Mouse (Mus musculus) myocyte (in vitro differentiated cells): ENCODE data around the gene G6pc. TPM values are rescaled to one million over a fixed set of nuclear protein-coding genes. Genes with fewer than 3 reads are reported as not detected.

Experiments
- H3K27me3 ChIP-seq: one replicate; pipeline ENCODE4 v1.6.1; 2011; ENCODE audit not compliant: control insufficient read depth, insufficient read depth, insufficient read length
- H3K36me3 ChIP-seq: one replicate; pipeline ENCODE4 v1.6.1; 2011; ENCODE audit not compliant: control insufficient read depth, insufficient read depth
- H3K4me2 ChIP-seq: one replicate; pipeline ENCODE4 v1.6.1; 2011; ENCODE audit warnings: low read depth, control low read depth
- H3K4me3 ChIP-seq: one replicate; pipeline ENCODE4 v1.5.1; 2011; ENCODE audit warnings: mild to moderate bottlenecking, control low read depth, moderate library complexity
- H3K79me2 ChIP-seq: one replicate; pipeline ENCODE4 v1.6.1; 2011; ENCODE audit not compliant: control insufficient read depth, insufficient read depth
- H3ac ChIP-seq: one replicate; pipeline ENCODE4 v1.6.1; 2011; ENCODE audit not compliant: control insufficient read depth, insufficient read length
- CEBPB ChIP-seq: IDR thresholded peaks from 2 replicates; pipeline ENCODE4 v1.6.1; 2011; ENCODE audit warnings: mild to moderate bottlenecking, moderate library complexity; ENCODE audit not compliant: poor library complexity, insufficient read depth, severe bottlenecking
- E2F4 ChIP-seq: IDR thresholded peaks from one replicate; pipeline ENCODE4 v1.6.1; 2011; ENCODE audit warnings: mild to moderate bottlenecking, control low read depth, moderate library complexity; ENCODE audit not compliant: insufficient read depth
- MAX ChIP-seq: IDR thresholded peaks from one replicate; pipeline ENCODE4 v1.6.1; 2011; ENCODE audit warnings: low read depth, mild to moderate bottlenecking, control low read depth
- MYOD1 ChIP-seq, 3 experiments: IDR thresholded peaks; one replicate each; pipeline ENCODE4 v1.6.1; 2011; ENCODE audit warnings: control low read depth in 2 of 3, low read depth in 2 of 3, mild to moderate bottlenecking in 2 of 3, moderate library complexity in 1 of 3; ENCODE audit not compliant: insufficient read length in 2 of 3, control insufficient read depth in 1 of 3
- MYOG ChIP-seq, 3 experiments: IDR thresholded peaks; one replicate each; pipeline ENCODE4 v1.6.1; 2011; ENCODE audit warnings: control low read depth in 2 of 3, low read depth in 2 of 3, mild to moderate bottlenecking in 2 of 3; ENCODE audit not compliant: insufficient read length in 2 of 3, control insufficient read depth in 1 of 3, insufficient read depth in 1 of 3
- POLR2A ChIP-seq: IDR thresholded peaks from one replicate; pipeline ENCODE4 v1.6.1; 2011; ENCODE audit warnings: low read depth, mild to moderate bottlenecking, control low read depth, moderate library complexity; ENCODE audit not compliant: insufficient read length
- POLR2AphosphoS2 ChIP-seq: IDR thresholded peaks from one replicate; pipeline ENCODE4 v1.6.1; 2011; ENCODE audit warnings: low read depth, control low read depth; ENCODE audit not compliant: insufficient read length
- REST ChIP-seq: IDR thresholded peaks from one replicate; pipeline ENCODE4 v1.6.1; 2011; ENCODE audit warnings: mild to moderate bottlenecking, control low read depth, moderate library complexity; ENCODE audit not compliant: insufficient read depth, insufficient read length
- SRF ChIP-seq: IDR thresholded peaks from one replicate; pipeline ENCODE4 v1.6.1; 2011; ENCODE audit warnings: low read depth; ENCODE audit not compliant: control insufficient read depth, insufficient read length
- TCF12 ChIP-seq: IDR thresholded peaks from one replicate; pipeline ENCODE4 v1.6.1; 2011; ENCODE audit warnings: mild to moderate bottlenecking, control low read depth; ENCODE audit not compliant: poor library complexity, insufficient read depth, severe bottlenecking
- TCF3 ChIP-seq: IDR thresholded peaks from one replicate; pipeline ENCODE4 v1.6.1; 2011; ENCODE audit warnings: low read depth, control low read depth; ENCODE audit not compliant: insufficient read length
- USF1 ChIP-seq: IDR thresholded peaks from one replicate; pipeline ENCODE4 v1.6.1; 2011; ENCODE audit warnings: low read depth, mild to moderate bottlenecking, control low read depth, moderate library complexity
- polyA plus RNA-seq: library from polyadenylated mRNA; unstranded; fragments of >200 nt; fragmentation: generic; extraction: Trizol; gene quantifications from one replicate; pipeline ENCODE4 v1.2.1, GENCODE M21; 2012; ENCODE audit warnings: missing spikeins

Gene G6pc
- polyA plus RNA-seq, 1 experiment, result not detected

DNA sequence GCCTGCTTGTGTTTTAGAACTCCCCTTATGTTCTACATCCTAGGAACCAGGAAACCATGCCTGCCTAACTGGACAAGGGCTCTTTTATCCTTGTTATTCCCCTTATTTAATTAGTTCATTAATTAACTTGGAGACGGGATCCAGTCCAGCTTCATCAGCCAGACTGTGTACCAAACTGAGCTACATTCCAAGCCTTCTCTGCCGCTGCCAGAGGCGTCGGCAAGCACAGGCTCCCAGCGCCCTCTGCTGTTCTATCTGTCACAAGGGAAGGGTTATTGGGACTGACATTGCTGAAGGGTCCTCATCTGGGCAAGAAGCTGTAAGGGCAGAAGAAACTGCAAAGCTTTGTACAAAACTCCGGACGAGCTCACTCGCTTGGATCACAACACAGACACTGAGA lies 27.7 kb downstream of the G6pc start:
- H3K79me2 ChIP-seq, result no peaks in the 10 kb centered on the region
- peaks cover 14% of the 10 kb centered on the region for H3K27me3 ChIP-seq
- H3K36me3 ChIP-seq, result no peaks in the 10 kb centered on the region
- H3ac ChIP-seq, result no peak overlapping the region
- no peak for TF ChIP-seq POLR2AphosphoS2
- no peak for TF ChIP-seq REST
- no peak for TF ChIP-seq TCF3
- TF ChIP-seq TCF12, result no peak
- H3K4me3 ChIP-seq, result no peak overlapping the region
- no peak overlapping the region for H3K4me2 ChIP-seq

DNA sequence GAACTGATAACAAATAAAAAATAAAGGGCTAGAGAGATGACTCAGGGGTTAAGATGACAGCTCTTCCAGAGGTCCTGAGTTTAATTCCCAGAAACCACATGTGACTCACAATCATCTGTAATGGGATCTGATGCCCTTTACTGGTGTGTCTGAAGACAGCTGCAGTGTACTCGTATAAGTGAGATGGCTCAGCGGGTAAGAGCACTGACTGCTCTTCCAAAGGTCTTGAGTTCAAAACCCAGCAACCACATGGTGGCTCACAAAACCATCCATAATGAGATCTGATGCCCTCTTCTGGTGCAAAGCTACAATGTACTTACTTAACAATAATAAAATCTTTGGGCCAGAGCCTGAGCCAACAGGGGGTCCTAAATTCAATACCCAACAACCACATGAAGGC lies 47.9 kb downstream of the G6pc start:
- no peak overlapping the region for H3K4me3 ChIP-seq
- TF ChIP-seq POLR2A (no peak), SRF (no peak), MYOD1 (IDR thresholded peaks at IDR 0.05; ENCODE audit: control insufficient read depth in 1 of 3, insufficient read length in 2 of 3, low read depth in 2 of 3) (peak; percentile 25 to 63 (median 60)), MAX (no peak), TCF12 (peak; percentile 20), MYOG (IDR thresholded peaks at IDR 0.05; ENCODE audit: control insufficient read depth in 1 of 3, insufficient read depth in 1 of 3, insufficient read length in 2 of 3, low read depth in 2 of 3) (peak in 1 of 3 experiments; percentile 49), USF1 (peak; percentile 67)
- peaks cover 8% of the 10 kb centered on the region for H3K36me3 ChIP-seq
- H3K27me3 ChIP-seq, result no peaks in the 10 kb centered on the region
- H3ac ChIP-seq, result no peak overlapping the region
- no peak overlapping the region for H3K4me2 ChIP-seq
- no peaks in the 10 kb centered on the region for H3K79me2 ChIP-seq

DNA sequence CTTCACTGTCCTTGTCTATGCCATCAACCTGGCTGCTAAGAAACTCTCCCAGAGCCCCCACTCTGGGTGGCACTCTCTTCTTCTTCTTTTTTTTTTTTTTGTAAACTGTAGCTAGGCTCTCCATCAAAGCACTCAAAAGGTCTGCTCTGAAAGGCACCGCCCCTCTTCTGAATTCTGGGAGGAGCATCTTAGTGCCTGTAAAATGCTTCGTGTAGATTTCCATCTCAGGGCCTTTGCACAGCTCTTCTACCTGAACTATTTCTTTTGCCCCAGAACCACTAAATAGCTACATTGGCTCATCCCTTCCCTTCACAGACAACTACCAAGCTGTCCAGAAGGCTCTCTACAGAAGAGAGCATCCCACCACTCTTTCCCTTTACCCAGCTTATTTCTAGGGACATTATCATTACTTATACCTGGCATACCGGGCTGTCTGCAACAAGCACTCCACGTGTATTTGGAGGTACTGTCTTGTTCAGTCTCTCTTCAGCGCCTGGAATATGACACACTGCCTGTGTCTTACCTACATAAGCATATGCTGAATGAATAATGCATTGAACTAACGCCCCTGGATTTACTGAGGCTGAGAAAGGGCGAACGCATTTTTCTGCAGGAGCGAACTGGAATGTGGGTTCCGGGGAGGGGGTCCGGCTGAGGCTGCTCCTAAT lies 49.2 kb downstream of the G6pc start:
- Histone ChIP-seq H3K79me2 (no peaks in the 10 kb centered on the region), H3K27me3 (no peaks in the 10 kb centered on the region), H3K4me2 (peak overlapping the region; percentile 90), H3K36me3 (peaks cover 8% of the 10 kb centered on the region), H3K4me3 (peak overlapping the region; percentile 57), H3ac (peak overlapping the region; percentile 24)
- TF ChIP-seq E2F4, result no peak
- TF ChIP-seq MYOD1 (IDR thresholded peaks at IDR 0.05; ENCODE audit: control insufficient read depth in 1 of 3, insufficient read length in 2 of 3, low read depth in 2 of 3), result no peak
- TF ChIP-seq TCF3, result no peak
- no peak for TF ChIP-seq MYOG (IDR thresholded peaks at IDR 0.05; ENCODE audit: control insufficient read depth in 1 of 3, insufficient read depth in 1 of 3, insufficient read length in 2 of 3, low read depth in 2 of 3)
- no peak for TF ChIP-seq POLR2A
- no peak for TF ChIP-seq MAX
- TF ChIP-seq CEBPB, result no peak
- no peak for TF ChIP-seq TCF12
- TF ChIP-seq USF1, result no peak
- no peak for TF ChIP-seq SRF
- TF ChIP-seq POLR2AphosphoS2, result no peak
- no peak for TF ChIP-seq REST

DNA sequence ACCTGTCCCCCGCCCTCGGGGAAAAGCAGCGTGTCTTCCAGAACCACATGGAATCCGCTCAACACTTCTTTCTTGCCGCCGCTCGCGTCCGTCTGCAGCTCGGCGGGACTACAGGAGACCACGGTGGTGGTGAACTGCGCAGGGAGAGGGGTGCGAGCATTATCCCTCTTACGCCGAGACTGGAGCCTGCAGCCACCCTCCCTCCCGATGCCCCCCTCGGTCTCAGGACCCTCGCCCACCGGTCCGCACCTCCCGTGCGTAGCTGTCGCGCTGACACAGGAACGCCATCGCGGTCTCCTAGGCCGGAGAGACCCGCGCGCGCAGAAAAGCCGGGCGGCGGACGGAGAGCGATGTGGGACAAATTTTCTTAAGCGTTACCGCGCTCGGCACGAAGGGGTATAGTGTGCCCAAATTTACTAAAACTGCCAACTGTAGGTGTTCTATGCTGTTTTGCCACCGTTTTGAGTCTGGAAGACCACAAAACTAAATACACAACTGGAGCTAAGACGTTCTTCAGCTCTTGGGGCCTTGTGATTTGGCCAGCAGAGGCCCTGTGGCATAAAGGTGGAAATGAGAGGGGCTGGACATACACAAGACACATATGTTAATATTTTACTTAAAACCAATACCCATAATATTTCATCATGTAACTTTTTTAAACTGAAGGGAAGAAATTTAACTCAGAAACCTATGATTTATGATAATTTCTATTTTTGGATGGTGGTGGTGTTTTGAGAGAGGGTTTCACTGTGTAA lies 49.9 kb downstream of the G6pc start, which contains the start of gene Aarsd1:
Gene Aarsd1 (minus strand): TSS at position 515 of the 755 bp plus-strand sequence.
- peak within 1 kb of the TSS; percentile 57 for H3K4me3 ChIP-seq
- peak within 1 kb of the TSS; percentile 24 for H3ac ChIP-seq
- TF ChIP-seq POLR2AphosphoS2 (peak; percentile 93), POLR2A (peak; percentile 88), SRF (no peak), E2F4 (peak; percentile 60), REST (no peak), MYOD1 (IDR thresholded peaks at IDR 0.05; ENCODE audit: control insufficient read depth in 1 of 3, insufficient read length in 2 of 3, low read depth in 2 of 3) (peak in 1 of 3 experiments; percentile 22), MAX (no peak), TCF3 (no peak), MYOG (IDR thresholded peaks at IDR 0.05; ENCODE audit: control insufficient read depth in 1 of 3, insufficient read depth in 1 of 3, insufficient read length in 2 of 3, low read depth in 2 of 3) (peak in 1 of 3 experiments; percentile 10), CEBPB (no peak), TCF12 (no peak), USF1 (no peak)
- peaks cover 8% of the 10 kb centered on the region for H3K36me3 ChIP-seq
- H3K79me2 ChIP-seq, result no peaks in the 10 kb centered on the region
- H3K4me2 ChIP-seq, result peak within 1 kb of the TSS; percentile 90
- no peaks in the 10 kb centered on the region for H3K27me3 ChIP-seq
